Mouse (Mus musculus) myocyte (in vitro differentiated cells): ENCODE measurements around the gene Evx2. TPM values are rescaled to one million over a fixed set of nuclear protein-coding genes. Genes with fewer than 3 reads are reported as not detected.

ENCODE experiments used
- H3K27me3 ChIP-seq: one replicate; pipeline ENCODE4 v1.6.1; 2011; ENCODE audit not compliant: control insufficient read depth, insufficient read depth, insufficient read length
- H3K36me3 ChIP-seq: one replicate; pipeline ENCODE4 v1.6.1; 2011; ENCODE audit not compliant: control insufficient read depth, insufficient read depth
- H3K4me2 ChIP-seq: one replicate; pipeline ENCODE4 v1.6.1; 2011; ENCODE audit warnings: low read depth, control low read depth
- H3K4me3 ChIP-seq: one replicate; pipeline ENCODE4 v1.5.1; 2011; ENCODE audit warnings: mild to moderate bottlenecking, control low read depth, moderate library complexity
- H3K79me2 ChIP-seq: one replicate; pipeline ENCODE4 v1.6.1; 2011; ENCODE audit not compliant: control insufficient read depth, insufficient read depth
- H3ac ChIP-seq: one replicate; pipeline ENCODE4 v1.6.1; 2011; ENCODE audit not compliant: control insufficient read depth, insufficient read length
- CEBPB ChIP-seq: IDR thresholded peaks from 2 replicates; pipeline ENCODE4 v1.6.1; 2011; ENCODE audit warnings: mild to moderate bottlenecking, moderate library complexity; ENCODE audit not compliant: poor library complexity, insufficient read depth, severe bottlenecking
- E2F4 ChIP-seq: IDR thresholded peaks from one replicate; pipeline ENCODE4 v1.6.1; 2011; ENCODE audit warnings: mild to moderate bottlenecking, control low read depth, moderate library complexity; ENCODE audit not compliant: insufficient read depth
- MAX ChIP-seq: IDR thresholded peaks from one replicate; pipeline ENCODE4 v1.6.1; 2011; ENCODE audit warnings: low read depth, mild to moderate bottlenecking, control low read depth
- MYOD1 ChIP-seq, 3 experiments: IDR thresholded peaks; one replicate each; pipeline ENCODE4 v1.6.1; 2011; ENCODE audit warnings: control low read depth in 2 of 3, low read depth in 2 of 3, mild to moderate bottlenecking in 2 of 3, moderate library complexity in 1 of 3; ENCODE audit not compliant: insufficient read length in 2 of 3, control insufficient read depth in 1 of 3
- MYOG ChIP-seq, 3 experiments: IDR thresholded peaks; one replicate each; pipeline ENCODE4 v1.6.1; 2011; ENCODE audit warnings: control low read depth in 2 of 3, low read depth in 2 of 3, mild to moderate bottlenecking in 2 of 3; ENCODE audit not compliant: insufficient read length in 2 of 3, control insufficient read depth in 1 of 3, insufficient read depth in 1 of 3
- POLR2A ChIP-seq: IDR thresholded peaks from one replicate; pipeline ENCODE4 v1.6.1; 2011; ENCODE audit warnings: low read depth, mild to moderate bottlenecking, control low read depth, moderate library complexity; ENCODE audit not compliant: insufficient read length
- POLR2AphosphoS2 ChIP-seq: IDR thresholded peaks from one replicate; pipeline ENCODE4 v1.6.1; 2011; ENCODE audit warnings: low read depth, control low read depth; ENCODE audit not compliant: insufficient read length
- REST ChIP-seq: IDR thresholded peaks from one replicate; pipeline ENCODE4 v1.6.1; 2011; ENCODE audit warnings: mild to moderate bottlenecking, control low read depth, moderate library complexity; ENCODE audit not compliant: insufficient read depth, insufficient read length
- SRF ChIP-seq: IDR thresholded peaks from one replicate; pipeline ENCODE4 v1.6.1; 2011; ENCODE audit warnings: low read depth; ENCODE audit not compliant: control insufficient read depth, insufficient read length
- TCF12 ChIP-seq: IDR thresholded peaks from one replicate; pipeline ENCODE4 v1.6.1; 2011; ENCODE audit warnings: mild to moderate bottlenecking, control low read depth; ENCODE audit not compliant: poor library complexity, insufficient read depth, severe bottlenecking
- TCF3 ChIP-seq: IDR thresholded peaks from one replicate; pipeline ENCODE4 v1.6.1; 2011; ENCODE audit warnings: low read depth, control low read depth; ENCODE audit not compliant: insufficient read length
- USF1 ChIP-seq: IDR thresholded peaks from one replicate; pipeline ENCODE4 v1.6.1; 2011; ENCODE audit warnings: low read depth, mild to moderate bottlenecking, control low read depth, moderate library complexity
- polyA plus RNA-seq: library from polyadenylated mRNA; unstranded; fragments of >200 nt; fragmentation: generic; extraction: Trizol; gene quantifications from one replicate; pipeline ENCODE4 v1.2.1, GENCODE M21; 2012; ENCODE audit warnings: missing spikeins

Gene Evx2
- polyA plus RNA-seq, 1 experiment = not detected

GRCm38 (mm10) chr2:74688795-74689573 lies 29.6 kb upstream of the Evx2 start:
- no peaks in the 10 kb centered on the region for H3K36me3 ChIP-seq
- TF ChIP-seq SRF = no peak
- TF ChIP-seq MAX = no peak
- TF ChIP-seq POLR2AphosphoS2 = no peak
- no peak for TF ChIP-seq CEBPB
- no peak for TF ChIP-seq TCF3
- no peak for TF ChIP-seq MYOG (IDR thresholded peaks at IDR 0.05; ENCODE audit: control insufficient read depth in 1 of 3, insufficient read depth in 1 of 3, insufficient read length in 2 of 3, low read depth in 2 of 3)
- TF ChIP-seq MYOD1 (IDR thresholded peaks at IDR 0.05; ENCODE audit: control insufficient read depth in 1 of 3, insufficient read length in 2 of 3, low read depth in 2 of 3) = no peak
- no peak for TF ChIP-seq POLR2A
- no peak for TF ChIP-seq E2F4
- TF ChIP-seq TCF12 = no peak
- TF ChIP-seq USF1 = no peak
- no peak for TF ChIP-seq REST
- no peak overlapping the region for H3K4me2 ChIP-seq
- no peak overlapping the region for H3ac ChIP-seq
- peaks cover 59% of the 10 kb centered on the region for H3K27me3 ChIP-seq
- H3K4me3 ChIP-seq = no peak overlapping the region
- H3K79me2 ChIP-seq = no peaks in the 10 kb centered on the region

DNA sequence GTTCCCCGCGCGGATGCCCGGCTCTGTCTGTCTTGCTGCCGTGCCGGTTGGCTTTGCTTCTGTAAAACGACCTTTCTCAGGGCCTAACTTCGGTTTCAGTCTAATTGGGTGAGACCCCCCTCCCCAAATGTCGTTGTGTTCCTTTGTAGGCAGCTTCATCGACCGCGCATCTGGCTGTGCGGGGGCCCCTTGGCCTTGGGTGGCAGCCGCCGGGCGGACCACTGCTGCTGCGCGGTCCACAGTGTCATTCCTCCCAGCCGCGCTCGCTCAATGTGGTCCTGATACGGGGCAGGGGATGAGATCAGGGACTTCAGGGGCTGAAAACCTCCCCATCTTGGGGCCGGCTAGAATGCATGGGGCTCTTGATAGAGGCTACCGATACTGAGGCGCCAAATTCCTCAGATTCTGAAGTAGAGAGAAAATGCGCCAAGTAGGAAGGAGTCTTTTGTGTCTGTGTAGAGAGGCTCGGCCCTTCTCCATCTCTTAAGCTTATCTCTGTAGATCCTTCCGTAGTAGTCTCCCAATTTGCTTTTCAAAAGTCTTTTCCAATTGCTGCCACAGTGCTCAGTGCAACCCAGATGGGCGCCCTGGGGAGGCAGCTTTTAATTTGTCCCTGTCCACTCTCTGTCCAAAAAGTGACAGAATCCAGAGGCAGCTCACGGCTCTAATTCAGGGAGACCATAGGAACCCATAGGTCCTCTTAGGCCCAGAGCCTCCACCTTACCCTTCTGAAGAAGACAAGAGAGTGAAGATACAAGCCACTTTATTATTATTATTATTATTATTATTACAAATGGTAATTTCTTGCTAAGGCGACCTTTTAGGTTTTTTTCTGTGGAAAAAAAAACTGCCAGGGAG lies 28.6 kb upstream of the Evx2 start:
- no peaks in the 10 kb centered on the region for H3K79me2 ChIP-seq
- H3K36me3 ChIP-seq = no peaks in the 10 kb centered on the region
- TF ChIP-seq MYOD1 (IDR thresholded peaks at IDR 0.05; ENCODE audit: control insufficient read depth in 1 of 3, insufficient read length in 2 of 3, low read depth in 2 of 3) (no peak), CEBPB (no peak), TCF12 (no peak), SRF (no peak), REST (no peak), POLR2A (no peak), USF1 (no peak)
- peaks cover 48% of the 10 kb centered on the region for H3K27me3 ChIP-seq
- H3K4me3 ChIP-seq = no peak overlapping the region
- H3K4me2 ChIP-seq = no peak overlapping the region
- no peak overlapping the region for H3ac ChIP-seq

- Histone ChIP-seq H3K4me3 (no peak overlapping the region), H3ac (no peak overlapping the region), H3K4me2 (no peak overlapping the region), H3K36me3 (no peaks in the 10 kb centered on the region), H3K27me3 (peaks cover 46% of the 10 kb centered on the region), H3K79me2 (no peaks in the 10 kb centered on the region)
- TF ChIP-seq POLR2A = no peak
- no peak for TF ChIP-seq E2F4
- no peak for TF ChIP-seq TCF12
- TF ChIP-seq MYOD1 (IDR thresholded peaks at IDR 0.05; ENCODE audit: control insufficient read depth in 1 of 3, insufficient read length in 2 of 3, low read depth in 2 of 3) = no peak
- TF ChIP-seq POLR2AphosphoS2 = no peak
- no peak for TF ChIP-seq CEBPB
Observed at GRCm38 (mm10) chr2:74686988-74687697, 27.8 kb upstream of the Evx2 start.

DNA sequence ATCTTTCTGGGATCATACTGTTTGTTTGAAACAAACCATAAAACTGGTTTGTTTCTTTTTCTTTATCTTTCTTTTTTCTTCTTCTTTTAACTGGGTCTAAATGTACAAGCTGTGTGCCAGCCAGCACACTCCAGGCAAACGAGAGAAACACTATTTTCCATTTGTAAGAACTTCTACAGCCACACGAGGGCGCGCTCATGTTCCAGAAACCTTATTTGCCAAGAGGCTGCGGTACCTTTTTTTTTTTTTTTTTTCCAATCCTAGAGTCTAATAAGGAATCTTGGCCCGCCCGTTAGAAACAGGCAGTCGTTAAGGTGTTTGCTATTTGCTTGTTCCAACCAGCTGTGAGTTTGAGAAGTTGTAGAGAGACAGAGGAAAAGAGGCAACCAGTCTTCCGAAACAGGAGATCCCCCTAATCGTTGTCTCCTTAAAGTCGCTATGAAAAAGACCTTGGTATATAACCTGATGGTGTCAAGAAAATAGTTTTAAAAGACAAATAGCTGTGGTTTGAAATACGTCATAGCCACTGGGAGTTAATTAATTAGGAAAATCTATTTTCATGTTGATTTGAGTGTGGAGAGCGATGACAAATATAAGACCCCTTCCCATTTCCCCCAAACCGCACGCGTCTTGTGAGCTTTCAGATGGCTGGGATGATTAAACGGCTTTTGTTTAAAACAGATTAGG lies 27.1 kb upstream of the Evx2 start:
- Histone ChIP-seq H3K79me2 (no peaks in the 10 kb centered on the region), H3ac (no peak overlapping the region), H3K4me2 (no peak overlapping the region), H3K27me3 (peaks cover 46% of the 10 kb centered on the region), H3K36me3 (no peaks in the 10 kb centered on the region), H3K4me3 (no peak overlapping the region)
- no peak for TF ChIP-seq USF1

DNA sequence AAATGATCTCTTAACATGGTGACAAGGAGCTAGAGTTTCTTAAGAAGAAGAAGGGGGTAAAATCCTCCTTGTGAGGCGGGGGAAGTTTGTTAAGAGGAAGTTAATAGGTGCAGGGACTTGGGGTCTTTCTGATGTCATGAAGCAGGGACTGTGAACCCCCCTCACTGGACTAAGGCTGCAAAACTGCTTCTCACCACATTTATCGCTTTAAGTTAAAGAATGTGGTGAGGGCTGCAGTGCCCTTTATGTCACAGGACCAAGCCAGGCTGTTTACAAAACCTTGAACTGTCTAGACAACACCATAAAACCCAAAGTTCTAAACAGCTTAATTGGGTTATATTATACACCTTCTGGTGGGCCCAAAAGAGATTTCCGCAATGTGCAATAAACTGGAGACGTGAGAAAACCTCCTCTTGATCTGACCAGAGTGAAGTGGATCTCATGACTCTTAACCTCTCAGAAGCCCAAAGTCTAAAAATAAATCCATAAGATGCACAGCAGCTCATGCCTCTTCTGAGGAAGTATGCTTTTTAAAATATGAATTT lies 25.8 kb upstream of the Evx2 start:
- Histone ChIP-seq H3K4me2 (no peak overlapping the region), H3K36me3 (no peaks in the 10 kb centered on the region), H3K27me3 (peaks cover 50% of the 10 kb centered on the region), H3K79me2 (no peaks in the 10 kb centered on the region), H3ac (no peak overlapping the region), H3K4me3 (no peak overlapping the region)
- TF ChIP-seq E2F4 (no peak), REST (no peak), SRF (no peak), MAX (no peak), POLR2AphosphoS2 (no peak), MYOD1 (IDR thresholded peaks at IDR 0.05; ENCODE audit: control insufficient read depth in 1 of 3, insufficient read length in 2 of 3, low read depth in 2 of 3) (no peak), TCF12 (no peak), MYOG (IDR thresholded peaks at IDR 0.05; ENCODE audit: control insufficient read depth in 1 of 3, insufficient read depth in 1 of 3, insufficient read length in 2 of 3, low read depth in 2 of 3) (no peak), POLR2A (no peak), USF1 (no peak), CEBPB (no peak), TCF3 (no peak)
